Mouse (Mus musculus): Measurements from ENCODE around the gene Slfn2. TPM values are rescaled to one million over a fixed set of nuclear protein-coding genes. Genes with fewer than 3 reads are reported as not detected.
"Not testable (repeated sequence)": the region's sequence is repeated elsewhere in the genome, so short reads cannot be mapped to it uniquely, and the experiment has no call there.

Gene Slfn2
- 4.9 and 5.0 TPM in 2 replicates for polyA plus RNA-seq (2015; fragmentation: Nextera tagmentation; extraction: Ambion mirVana)

DNA sequence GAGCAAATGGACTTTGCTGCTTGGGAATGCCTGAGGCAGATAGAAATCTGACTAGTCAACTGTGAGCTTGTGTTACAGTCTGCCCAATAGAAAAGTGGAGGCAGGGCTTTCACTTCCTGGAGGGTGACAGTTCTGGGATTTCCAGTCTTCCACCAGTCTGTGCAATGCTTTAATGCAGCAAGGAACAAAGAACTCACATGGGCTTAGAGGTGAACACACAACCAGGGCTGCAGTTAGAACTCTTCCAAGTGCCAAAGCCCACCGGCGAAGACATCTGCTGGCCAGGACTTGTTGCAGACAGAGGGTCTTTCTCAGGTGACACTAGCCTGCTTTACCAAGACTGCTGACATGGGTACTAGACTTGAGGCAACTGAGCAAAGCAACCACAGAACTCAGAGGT lies at the start of gene Slfn2:
Gene Slfn2, plus strand, starts transcription at position 167 of the 400 bp plus-strand sequence.
- H3K9ac ChIP-seq: peak within 1 kb of the TSS; percentile 2; the same call in 1 of the 2 replicates
- no peak for DNase-seq
- no peaks in the 10 kb centered on the region for H3K27me3 ChIP-seq
- no peak within 1 kb of the TSS; the same call in 1 of the 2 replicates for H3K27ac ChIP-seq
- H3K9me3 ChIP-seq (replicated peaks): no peaks in the 10 kb centered on the region
- H3K4me2 ChIP-seq: no peak within 1 kb of the TSS; the same call in 1 of the 2 replicates
- WGBS (ENCODE audit: insufficient replicate concordance): 47% methylated on average over 2 of the region's 2 CpGs
- H3K4me1 ChIP-seq (replicated peaks): no peaks in the 10 kb centered on the region
- H3K36me3 ChIP-seq: no peaks in the 10 kb centered on the region
- no peak for ATAC-seq (ENCODE audit: low read depth)
- H3K4me3 ChIP-seq (replicated peaks): peak within 1 kb of the TSS; percentile 25

- no peak overlapping the region for H3K9ac ChIP-seq
- H3K27ac ChIP-seq: no peak overlapping the region
- H3K36me3 ChIP-seq: no peaks in the 10 kb centered on the region
- ATAC-seq (ENCODE audit: low read depth) (no peak), DNase-seq (no peak)
- no peaks in the 10 kb centered on the region for H3K4me1 ChIP-seq (replicated peaks)
- H3K4me2 ChIP-seq: no peak overlapping the region
- no peaks in the 10 kb centered on the region for H3K27me3 ChIP-seq
- H3K4me3 ChIP-seq (replicated peaks): no peak overlapping the region
- H3K9me3 ChIP-seq (replicated peaks): no peaks in the 10 kb centered on the region
Observed at GRCm38 (mm10) chr11:83016093-83016492, 48.8 kb upstream of the Slfn2 start.

DNA sequence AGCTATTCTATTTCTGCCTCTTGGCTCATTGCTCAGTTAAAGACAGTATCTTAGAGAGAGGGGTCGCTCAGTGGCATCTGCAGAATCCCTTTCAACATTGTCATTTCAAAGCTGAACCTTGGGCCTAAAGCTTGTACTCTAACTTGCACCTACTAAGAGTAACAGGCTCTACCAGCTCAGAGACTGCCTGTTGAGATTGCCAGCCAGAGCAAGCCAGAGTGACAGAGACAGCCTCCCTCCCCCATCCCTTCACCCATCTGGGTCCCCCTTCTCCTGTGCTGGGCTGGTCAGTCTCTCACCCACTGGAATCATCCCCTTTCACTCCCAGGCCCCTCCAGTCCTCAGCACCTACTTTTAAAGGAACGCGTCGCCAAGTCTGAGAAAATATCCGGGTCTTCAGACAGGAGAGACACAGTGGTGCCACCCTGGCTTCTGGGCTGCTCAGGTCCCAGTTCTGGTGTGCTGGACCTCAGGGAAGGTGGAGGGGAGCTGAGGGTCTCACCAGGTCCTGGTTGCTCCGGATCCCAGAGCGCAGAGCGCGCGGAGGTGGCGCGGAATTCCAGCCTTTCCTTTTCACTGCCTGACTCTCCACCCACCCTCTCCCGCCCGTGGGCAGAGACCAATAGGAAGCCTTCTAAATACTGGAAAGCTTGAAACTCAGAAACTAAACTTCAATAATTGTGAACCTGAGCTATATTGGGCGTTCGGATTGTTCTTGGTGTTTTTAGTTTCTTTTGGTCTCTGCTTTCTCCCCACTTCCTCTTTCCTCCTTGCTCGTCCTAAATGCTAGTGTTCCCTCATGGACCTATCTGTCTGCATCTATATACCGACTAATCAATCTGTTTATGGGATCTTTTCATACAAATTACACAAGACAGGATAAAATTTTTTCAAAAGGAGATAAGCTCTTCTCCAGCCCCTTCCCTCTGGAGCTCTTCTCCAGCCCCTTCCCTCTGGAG lies 45.1 kb upstream of the Slfn2 start:
- not testable (repeated sequence) for H3K36me3 ChIP-seq; H3K9me3 ChIP-seq (replicated peaks); H3K27me3 ChIP-seq; H3K4me1 ChIP-seq (replicated peaks); DNase-seq; ATAC-seq (ENCODE audit: low read depth); H3K4me3 ChIP-seq (replicated peaks); H3K9ac ChIP-seq
- Histone ChIP-seq H3K4me2 (0 out of 2 replicates have a peak overlapping the region, but pooled peaks have one; percentile 8), H3K27ac (0 out of 2 replicates have a peak overlapping the region, but pooled peaks have one; percentile 43)
- WGBS (ENCODE audit: insufficient replicate concordance): 64% methylated on average over 18 of the region's 18 CpGs

DNA sequence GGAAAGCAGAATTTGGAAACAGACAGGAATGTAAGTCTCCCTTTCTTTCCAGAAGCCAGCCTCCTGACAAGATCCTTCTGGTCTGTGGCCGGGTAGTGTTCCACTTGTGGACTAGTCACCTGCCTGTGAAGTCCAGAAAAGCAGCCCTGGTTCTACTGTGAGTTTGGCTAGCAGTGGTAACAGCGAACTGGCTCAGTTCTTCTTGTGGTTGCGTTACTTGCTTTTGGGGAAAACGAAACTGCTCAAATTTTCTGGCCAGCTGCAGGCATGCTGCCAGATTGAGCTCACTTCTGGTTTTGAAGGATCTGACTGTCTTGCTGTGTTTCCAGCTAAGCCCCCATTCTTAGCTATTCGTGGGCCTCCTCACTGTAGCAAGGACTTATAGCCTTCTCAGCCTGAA lies 44.3 kb upstream of the Slfn2 start, which contains the start of gene Slfn8:
Gene Slfn8, minus strand, starts transcription at position 190 of the 400 bp plus-strand sequence.
- Histone ChIP-seq H3K9ac (no peak within 1 kb of the TSS), H3K27me3 (no peaks in the 10 kb centered on the region), H3K4me1 (replicated peaks) (no peaks in the 10 kb centered on the region), H3K36me3 (no peaks in the 10 kb centered on the region), H3K4me2 (0 out of 2 replicates have a peak within 1 kb of the TSS, but pooled peaks have one; percentile 8), H3K4me3 (replicated peaks) (no peak within 1 kb of the TSS), H3K9me3 (replicated peaks) (no peaks in the 10 kb centered on the region), H3K27ac (0 out of 2 replicates have a peak within 1 kb of the TSS, but pooled peaks have one; percentile 43)
- no peak for ATAC-seq (ENCODE audit: low read depth)
- no peak for DNase-seq
- WGBS (ENCODE audit: insufficient replicate concordance): 42% methylated on average over 5 of the region's 5 CpGs

DNA sequence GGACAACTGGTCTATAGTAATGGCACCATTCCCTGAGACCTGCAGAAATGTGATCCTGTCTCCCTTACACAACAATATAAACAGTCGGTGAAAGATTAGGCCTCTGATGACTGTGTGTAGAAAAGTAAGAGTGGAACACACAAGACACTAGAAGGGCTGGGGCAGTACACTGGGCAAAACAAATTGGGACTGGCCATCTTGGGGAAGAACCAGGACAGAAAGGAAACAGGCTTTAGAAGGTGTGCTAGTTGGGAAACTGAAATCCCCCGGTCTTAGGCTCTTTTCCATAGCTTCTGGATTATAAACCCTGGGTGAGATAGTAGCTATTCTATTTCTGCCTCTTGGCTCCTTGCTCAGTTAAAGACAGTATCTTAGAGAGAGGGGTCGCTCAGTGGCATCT lies 26.2 kb upstream of the Slfn2 start:
- not testable (repeated sequence) for H3K4me1 ChIP-seq (replicated peaks); H3K9me3 ChIP-seq (replicated peaks); H3K9ac ChIP-seq; H3K4me3 ChIP-seq (replicated peaks); H3K27ac ChIP-seq; H3K4me2 ChIP-seq; H3K27me3 ChIP-seq; DNase-seq; ATAC-seq (ENCODE audit: low read depth); H3K36me3 ChIP-seq
- WGBS (ENCODE audit: insufficient replicate concordance): 62% methylated on average over 3 of the region's 3 CpGs

DNA sequence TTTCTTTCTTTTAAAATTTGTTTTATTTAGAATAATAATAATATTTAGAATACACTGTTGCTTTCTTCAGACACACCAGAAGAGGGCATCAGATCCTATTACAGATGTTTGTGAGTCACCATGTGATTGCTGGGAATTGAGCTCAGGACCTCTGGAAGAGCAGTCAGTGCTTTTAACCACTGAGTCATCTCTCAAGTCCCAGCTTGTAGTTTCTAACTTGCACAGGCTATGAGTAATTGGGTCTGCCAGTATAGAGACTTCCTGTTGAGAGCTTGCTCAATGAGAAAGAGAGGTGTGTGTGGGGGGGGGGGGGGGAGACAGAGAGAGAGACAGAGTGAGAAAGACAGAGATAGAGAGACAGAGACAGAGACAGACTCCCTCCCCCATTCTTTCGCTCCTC lies 25.8 kb upstream of the Slfn2 start:
- H3K27ac ChIP-seq: no peak overlapping the region
- H3K9ac ChIP-seq: no peak overlapping the region
- H3K4me1 ChIP-seq (replicated peaks): no peaks in the 10 kb centered on the region
- no peaks in the 10 kb centered on the region for H3K36me3 ChIP-seq
- no peak overlapping the region for H3K4me2 ChIP-seq
- 42% methylated on average over 1 of the region's 1 CpGs for WGBS (ENCODE audit: insufficient replicate concordance)
- ATAC-seq (ENCODE audit: low read depth) (no peak), DNase-seq (no peak)
- H3K4me3 ChIP-seq (replicated peaks): no peak overlapping the region
- H3K9me3 ChIP-seq (replicated peaks): no peaks in the 10 kb centered on the region
- H3K27me3 ChIP-seq: no peaks in the 10 kb centered on the region

DNA sequence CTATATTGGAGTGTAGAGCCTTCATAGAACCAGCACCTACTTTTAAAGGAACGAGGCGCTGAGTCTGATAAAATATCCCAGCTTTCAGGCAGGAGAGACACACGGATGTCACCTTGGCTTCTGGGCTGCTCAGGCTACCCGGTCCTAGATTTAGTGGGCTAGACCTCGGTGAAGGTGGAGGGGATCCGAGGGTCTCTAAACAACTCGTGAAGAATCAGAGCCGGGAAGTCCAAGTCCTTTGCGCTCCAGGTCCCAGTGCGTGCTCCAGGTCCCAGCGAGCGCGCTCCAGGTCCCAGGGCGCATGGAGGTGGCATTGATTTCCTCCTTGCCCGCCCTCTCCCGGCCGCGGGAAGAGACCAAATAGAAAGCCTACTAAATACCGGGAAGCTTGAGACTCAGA lies 25.1 kb upstream of the Slfn2 start:
- Histone ChIP-seq H3K27me3 (no peaks in the 10 kb centered on the region), H3K4me1 (replicated peaks) (no peaks in the 10 kb centered on the region), H3K4me2 (peak overlapping the region; percentile 50), H3K36me3 (no peaks in the 10 kb centered on the region), H3K9me3 (replicated peaks) (no peaks in the 10 kb centered on the region), H3K27ac (no peak overlapping the region), H3K4me3 (replicated peaks) (peak overlapping the region; percentile 25; the same call in 1 of the 2 replicates), H3K9ac (no peak overlapping the region)
- ATAC-seq (ENCODE audit: low read depth) (no peak), DNase-seq (no peak)
- WGBS (ENCODE audit: insufficient replicate concordance): 11% methylated on average over 19 of the region's 19 CpGs

- WGBS (ENCODE audit: insufficient replicate concordance): 11% methylated on average over 1 of the region's 1 CpGs
- ATAC-seq (ENCODE audit: low read depth): no peak
- Histone ChIP-seq H3K4me2 (peak overlapping the region; percentile 50), H3K4me3 (replicated peaks) (peak overlapping the region; percentile 25; the same call in 1 of the 2 replicates), H3K27me3 (no peaks in the 10 kb centered on the region), H3K9ac (no peak overlapping the region), H3K9me3 (replicated peaks) (no peaks in the 10 kb centered on the region), H3K27ac (no peak overlapping the region), H3K4me1 (replicated peaks) (no peaks in the 10 kb centered on the region), H3K36me3 (no peaks in the 10 kb centered on the region)
- no peak for DNase-seq
Observed at GRCm38 (mm10) chr11:83040325-83040724, 24.6 kb upstream of the Slfn2 start.

DNA sequence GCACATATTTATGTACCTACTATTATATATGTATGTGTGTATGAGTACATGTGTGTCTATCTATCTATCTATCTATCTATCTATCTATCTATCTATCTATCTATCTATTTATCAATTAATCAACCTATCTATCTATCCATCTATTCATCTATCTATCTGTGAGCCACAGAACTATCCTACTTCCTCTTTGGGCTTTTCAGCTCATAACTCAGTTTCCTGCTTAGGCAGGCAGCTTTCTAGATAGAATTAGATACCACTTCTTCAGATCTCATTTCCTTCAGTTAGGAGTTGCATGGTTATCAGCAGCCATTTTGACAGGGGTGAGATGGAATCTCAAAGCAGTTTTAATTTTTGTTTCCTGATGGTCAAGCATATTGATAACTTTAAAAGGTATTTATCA lies 23.9 kb upstream of the Slfn2 start:
- H3K4me1 ChIP-seq (replicated peaks): no peaks in the 10 kb centered on the region
- DNase-seq: no peak
- no peak for ATAC-seq (ENCODE audit: low read depth)

GRCm38 (mm10) chr11:83043891-83044290 lies 21.0 kb upstream of the Slfn2 start:
- ATAC-seq (ENCODE audit: low read depth) (no peak), DNase-seq (no peak)
- WGBS (ENCODE audit: insufficient replicate concordance): 56% methylated on average over 4 of the region's 4 CpGs
- Histone ChIP-seq H3K27me3 (no peaks in the 10 kb centered on the region), H3K4me2 (no peak overlapping the region), H3K36me3 (no peaks in the 10 kb centered on the region), H3K4me3 (replicated peaks) (no peak overlapping the region), H3K27ac (no peak overlapping the region), H3K9me3 (replicated peaks) (no peaks in the 10 kb centered on the region), H3K4me1 (replicated peaks) (no peaks in the 10 kb centered on the region), H3K9ac (no peak overlapping the region)

More for the DNA sequence above, 23.9 kb upstream of the Slfn2 start:
- Histone ChIP-seq H3K4me2 (no peak overlapping the region), H3K9ac (no peak overlapping the region), H3K27ac (no peak overlapping the region), H3K27me3 (no peaks in the 10 kb centered on the region), H3K9me3 (replicated peaks) (no peaks in the 10 kb centered on the region), H3K4me3 (replicated peaks) (no peak overlapping the region), H3K36me3 (no peaks in the 10 kb centered on the region)

DNA sequence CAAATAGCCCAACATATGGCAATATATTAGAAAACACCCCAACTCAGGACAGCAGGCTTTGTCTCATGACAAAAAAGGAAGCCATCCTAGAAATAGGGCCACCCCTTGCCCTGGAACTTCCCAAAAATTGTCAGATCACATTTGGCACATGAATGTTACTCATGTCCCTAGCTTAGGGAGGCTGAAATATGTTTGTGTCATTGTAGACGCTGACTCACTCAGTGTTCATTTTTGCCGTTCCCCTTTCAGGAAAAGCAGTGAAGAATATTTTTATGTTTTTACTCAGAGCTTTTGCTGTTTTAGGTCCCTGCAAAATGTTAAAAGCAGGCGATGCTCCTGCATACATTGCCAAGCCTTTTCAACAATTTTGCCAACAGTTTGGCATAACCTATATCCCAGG lies 19.3 kb upstream of the Slfn2 start:
- Histone ChIP-seq H3K27me3 (no peaks in the 10 kb centered on the region), H3K27ac (no peak overlapping the region), H3K4me1 (replicated peaks) (no peaks in the 10 kb centered on the region), H3K4me2 (no peak overlapping the region), H3K36me3 (no peaks in the 10 kb centered on the region), H3K9me3 (replicated peaks) (no peaks in the 10 kb centered on the region), H3K4me3 (replicated peaks) (no peak overlapping the region), H3K9ac (no peak overlapping the region)
- ATAC-seq (ENCODE audit: low read depth): no peak
- DNase-seq: no peak
- WGBS (ENCODE audit: insufficient replicate concordance): 49% methylated on average over 3 of the region's 3 CpGs
